Mouse (Mus musculus): ENCODE measurements at regions not wholly inside any gene's neighbourhood (a gene's known extent, or its start where the extent isn't known, plus 50 kb on each side); places are given as distances from the start of the nearest gene placed in this dataset.

- no peak for DNase-seq
Measured at GRCm38 (mm10) chr14:61696290-61696842, 89.1 kb downstream of the Kcnrg start.

- DNase-seq, result no peak
Measured at GRCm38 (mm10) chr14:61696886-61697554, 89.8 kb downstream of the Kcnrg start.

GRCm38 (mm10) chr14:61697704-61698103 is 90.4 kb downstream of the Kcnrg start:
- no peak for DNase-seq

- no peak for DNase-seq
Measured at GRCm38 (mm10) chr14:61698358-61699055, 91.2 kb downstream of the Kcnrg start.

GRCm38 (mm10) chr14:61699638-61700037 is 92.4 kb downstream of the Kcnrg start:
- DNase-seq, result no peak

GRCm38 (mm10) chr14:61701131-61701530 is 93.9 kb downstream of the Kcnrg start:
- DNase-seq, result no peak

- DNase-seq, result no peak
Measured at GRCm38 (mm10) chr14:61703916-61704315, 96.7 kb downstream of the Kcnrg start.

- no peak for DNase-seq
Measured at GRCm38 (mm10) chr14:61706984-61707383, 99.7 kb downstream of the Kcnrg start.

GRCm38 (mm10) chr14:61708331-61708730 is 101.1 kb downstream of the Kcnrg start:
- DNase-seq, result no peak

- no peak for DNase-seq
Measured at GRCm38 (mm10) chr14:61715746-61716145, 108.5 kb downstream of the Kcnrg start.

GRCm38 (mm10) chr14:61718392-61719124 is 111.3 kb downstream of the Kcnrg start:
- no peak for DNase-seq

- no peak for DNase-seq
Measured at GRCm38 (mm10) chr14:61721302-61721701, 114.0 kb downstream of the Kcnrg start.

GRCm38 (mm10) chr14:61724942-61725341 is 117.7 kb downstream of the Kcnrg start:
- DNase-seq, result no peak

GRCm38 (mm10) chr14:61728562-61728961 is 121.3 kb downstream of the Kcnrg start:
- no peak for DNase-seq

- DNase-seq, result no peak
Measured at GRCm38 (mm10) chr14:61735541-61735940, 128.3 kb downstream of the Kcnrg start.

GRCm38 (mm10) chr14:61736384-61737322 is 129.4 kb downstream of the Kcnrg start:
- DNase-seq, result no peak

- no peak for DNase-seq
Measured at GRCm38 (mm10) chr14:61737504-61738040, 130.3 kb downstream of the Kcnrg start.

- no peak for DNase-seq
Measured at GRCm38 (mm10) chr14:61739453-61739852, 132.2 kb downstream of the Kcnrg start.

GRCm38 (mm10) chr14:61743855-61744408 is 136.7 kb downstream of the Kcnrg start:
- DNase-seq, result no peak

GRCm38 (mm10) chr14:61753421-61753820 is 146.2 kb downstream of the Kcnrg start:
- DNase-seq, result no peak

- DNase-seq, result no peak
Measured at GRCm38 (mm10) chr14:61756651-61757050, 149.4 kb downstream of the Kcnrg start.
